Mouse (Mus musculus): ENCODE measurements at regions not wholly inside any gene's neighbourhood (a gene's known extent, or its start where the extent isn't known, plus 50 kb on each side); places are given as distances from the start of the nearest gene placed in this dataset.

DNA sequence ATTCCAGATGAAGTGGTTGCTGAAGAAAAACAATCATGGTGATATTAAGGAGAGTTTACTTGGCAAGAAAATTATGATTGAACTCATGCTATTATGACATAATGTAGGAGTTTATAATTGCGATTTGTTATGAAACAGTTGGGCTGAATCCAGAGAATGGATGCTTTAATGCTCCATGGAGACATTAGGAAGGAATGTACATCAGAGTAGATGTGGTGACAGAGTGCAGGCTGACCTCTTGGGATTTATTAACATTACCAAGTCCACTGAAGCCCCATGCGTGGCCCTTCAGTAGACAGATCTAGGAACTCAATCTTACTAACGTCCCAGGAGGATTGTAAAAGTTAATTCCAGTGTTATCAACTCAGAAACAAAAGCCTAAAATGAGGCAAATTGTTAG lies 86.5 kb downstream of the Fam84a start:
- TF ChIP-seq POLR2A (IDR thresholded peaks at IDR 0.05; ENCODE audit: extremely low read depth, insufficient read depth, low read length) (no peak), CTCF (IDR thresholded peaks at IDR 0.05; ENCODE audit: extremely low read depth, insufficient read depth, low read length) (no peak)

Data from cortical plate, adult 2 months (tissue).